Mouse (Mus musculus): ENCODE results near the gene D11Wsu47e. TPM values are rescaled to one million over a fixed set of nuclear protein-coding genes. Genes with fewer than 3 reads are reported as not detected.

Gene D11Wsu47e
- polyA plus RNA-seq, 1 experiment = 11.7 TPM

- Histone ChIP-seq H3K79me2 (ENCODE audit: control insufficient read depth, insufficient read depth) (peaks cover 100% of the 10 kb centered on the region), H3K36me3 (ENCODE audit: control insufficient read depth, insufficient read depth) (peaks cover 52% of the 10 kb centered on the region), H3ac (ENCODE audit: control insufficient read depth, insufficient read length, low read depth) (no peak overlapping the region), H3K27me3 (ENCODE audit: control insufficient read depth, insufficient read depth, insufficient read length) (no peaks in the 10 kb centered on the region), H3K4me3 (ENCODE audit: insufficient read depth, poor library complexity, severe bottlenecking) (no peak overlapping the region), H3K79me3 (ENCODE audit: low read depth) (peaks cover 87% of the 10 kb centered on the region)
- TF ChIP-seq FOSL1 (IDR thresholded peaks at IDR 0.05; ENCODE audit: insufficient read depth, low read length, poor library complexity, severe bottlenecking) (no peak), MAX (IDR thresholded peaks at IDR 0.05) (no peak), CEBPB (IDR thresholded peaks at IDR 0.05; ENCODE audit: low read depth) (no peak), MYOD1 (IDR thresholded peaks at IDR 0.05; ENCODE audit: control insufficient read depth, insufficient read length, low read depth) (no peak), MYOG (IDR thresholded peaks at IDR 0.05; ENCODE audit: control insufficient read depth, extremely low read depth, insufficient read length) (no peak)
These were observed 7.4 kb upstream of the D11Wsu47e start for GRCm38 (mm10) chr11:113676847-113677246.

- H3K4me3 ChIP-seq (ENCODE audit: insufficient read depth, poor library complexity, severe bottlenecking) = no peak overlapping the region
- no peaks in the 10 kb centered on the region for H3K27me3 ChIP-seq (ENCODE audit: control insufficient read depth, insufficient read depth, insufficient read length)
- H3K36me3 ChIP-seq (ENCODE audit: control insufficient read depth, insufficient read depth) = peaks cover 49% of the 10 kb centered on the region
- TF ChIP-seq CTCF (IDR thresholded peaks at IDR 0.05; ENCODE audit: control insufficient read depth, insufficient read depth, insufficient read length) = no peak
- TF ChIP-seq FOSL1 (IDR thresholded peaks at IDR 0.05; ENCODE audit: insufficient read depth, low read length, poor library complexity, severe bottlenecking) = no peak
- TF ChIP-seq MYOD1 (IDR thresholded peaks at IDR 0.05; ENCODE audit: control insufficient read depth, insufficient read length, low read depth) = no peak
- TF ChIP-seq MAX (IDR thresholded peaks at IDR 0.05) = no peak
- TF ChIP-seq CEBPB (IDR thresholded peaks at IDR 0.05; ENCODE audit: low read depth) = no peak
- TF ChIP-seq USF1 (IDR thresholded peaks at IDR 0.05; ENCODE audit: low read depth) = no peak
- H3K79me2 ChIP-seq (ENCODE audit: control insufficient read depth, insufficient read depth) = peaks cover 100% of the 10 kb centered on the region
- H3ac ChIP-seq (ENCODE audit: control insufficient read depth, insufficient read length, low read depth) = no peak overlapping the region
- peaks cover 89% of the 10 kb centered on the region for H3K79me3 ChIP-seq (ENCODE audit: low read depth)
These were observed 6.8 kb upstream of the D11Wsu47e start for GRCm38 (mm10) chr11:113677378-113677777.

GRCm38 (mm10) chr11:113678373-113678772, 5.8 kb upstream of the D11Wsu47e start:
- no peak overlapping the region for H3K4me3 ChIP-seq (ENCODE audit: insufficient read depth, poor library complexity, severe bottlenecking)
- H3K79me2 ChIP-seq (ENCODE audit: control insufficient read depth, insufficient read depth) = peaks cover 100% of the 10 kb centered on the region
- TF ChIP-seq MYOG (IDR thresholded peaks at IDR 0.05; ENCODE audit: control insufficient read depth, extremely low read depth, insufficient read length) (no peak), MYOD1 (IDR thresholded peaks at IDR 0.05; ENCODE audit: control insufficient read depth, insufficient read length, low read depth) (no peak), USF1 (IDR thresholded peaks at IDR 0.05; ENCODE audit: low read depth) (no peak), MAX (IDR thresholded peaks at IDR 0.05) (no peak), CEBPB (IDR thresholded peaks at IDR 0.05; ENCODE audit: low read depth) (no peak), FOSL1 (IDR thresholded peaks at IDR 0.05; ENCODE audit: insufficient read depth, low read length, poor library complexity, severe bottlenecking) (no peak), CTCF (IDR thresholded peaks at IDR 0.05; ENCODE audit: control insufficient read depth, insufficient read depth, insufficient read length) (no peak)
- peaks cover 41% of the 10 kb centered on the region for H3K36me3 ChIP-seq (ENCODE audit: control insufficient read depth, insufficient read depth)
- H3ac ChIP-seq (ENCODE audit: control insufficient read depth, insufficient read length, low read depth) = no peak overlapping the region
- H3K79me3 ChIP-seq (ENCODE audit: low read depth) = peaks cover 94% of the 10 kb centered on the region
- no peaks in the 10 kb centered on the region for H3K27me3 ChIP-seq (ENCODE audit: control insufficient read depth, insufficient read depth, insufficient read length)

- H3K27me3 ChIP-seq (ENCODE audit: control insufficient read depth, insufficient read depth, insufficient read length) = no peaks in the 10 kb centered on the region
- TF ChIP-seq MYOG (IDR thresholded peaks at IDR 0.05; ENCODE audit: control insufficient read depth, extremely low read depth, insufficient read length) (no peak), MYOD1 (IDR thresholded peaks at IDR 0.05; ENCODE audit: control insufficient read depth, insufficient read length, low read depth) (peak; percentile 87)
- no peak overlapping the region for H3K4me3 ChIP-seq (ENCODE audit: insufficient read depth, poor library complexity, severe bottlenecking)
- peaks cover 21% of the 10 kb centered on the region for H3K36me3 ChIP-seq (ENCODE audit: control insufficient read depth, insufficient read depth)
- no peak overlapping the region for H3ac ChIP-seq (ENCODE audit: control insufficient read depth, insufficient read length, low read depth)
- H3K79me3 ChIP-seq (ENCODE audit: low read depth) = peaks cover 87% of the 10 kb centered on the region
- peaks cover 95% of the 10 kb centered on the region for H3K79me2 ChIP-seq (ENCODE audit: control insufficient read depth, insufficient read depth)
These were observed 3.3 kb upstream of the D11Wsu47e start for GRCm38 (mm10) chr11:113680954-113681353.

GRCm38 (mm10) chr11:113681979-113682378, 2.2 kb upstream of the D11Wsu47e start:
- Histone ChIP-seq H3K79me2 (ENCODE audit: control insufficient read depth, insufficient read depth) (peaks cover 95% of the 10 kb centered on the region), H3K36me3 (ENCODE audit: control insufficient read depth, insufficient read depth) (peaks cover 13% of the 10 kb centered on the region), H3ac (ENCODE audit: control insufficient read depth, insufficient read length, low read depth) (no peak overlapping the region), H3K27me3 (ENCODE audit: control insufficient read depth, insufficient read depth, insufficient read length) (no peaks in the 10 kb centered on the region), H3K4me3 (ENCODE audit: insufficient read depth, poor library complexity, severe bottlenecking) (no peak overlapping the region), H3K79me3 (ENCODE audit: low read depth) (peaks cover 82% of the 10 kb centered on the region)
- TF ChIP-seq MYOD1 (IDR thresholded peaks at IDR 0.05; ENCODE audit: control insufficient read depth, insufficient read length, low read depth) (no peak), FOSL1 (IDR thresholded peaks at IDR 0.05; ENCODE audit: insufficient read depth, low read length, poor library complexity, severe bottlenecking) (no peak), CTCF (IDR thresholded peaks at IDR 0.05; ENCODE audit: control insufficient read depth, insufficient read depth, insufficient read length) (no peak), CEBPB (IDR thresholded peaks at IDR 0.05; ENCODE audit: low read depth) (no peak), USF1 (IDR thresholded peaks at IDR 0.05; ENCODE audit: low read depth) (no peak), MYOG (IDR thresholded peaks at IDR 0.05; ENCODE audit: control insufficient read depth, extremely low read depth, insufficient read length) (no peak), MAX (IDR thresholded peaks at IDR 0.05) (no peak)

- Histone ChIP-seq H3K79me3 (ENCODE audit: low read depth) (peaks cover 76% of the 10 kb centered on the region), H3K36me3 (ENCODE audit: control insufficient read depth, insufficient read depth) (peaks cover 23% of the 10 kb centered on the region), H3K27me3 (ENCODE audit: control insufficient read depth, insufficient read depth, insufficient read length) (no peaks in the 10 kb centered on the region), H3K79me2 (ENCODE audit: control insufficient read depth, insufficient read depth) (peaks cover 88% of the 10 kb centered on the region), H3K4me3 (ENCODE audit: insufficient read depth, poor library complexity, severe bottlenecking) (peak overlapping the region; percentile 98), H3ac (ENCODE audit: control insufficient read depth, insufficient read length, low read depth) (peak overlapping the region; percentile 97)
- no peak for TF ChIP-seq MYOG (IDR thresholded peaks at IDR 0.05; ENCODE audit: control insufficient read depth, extremely low read depth, insufficient read length)
- no peak for TF ChIP-seq CTCF (IDR thresholded peaks at IDR 0.05; ENCODE audit: control insufficient read depth, insufficient read depth, insufficient read length)
- no peak for TF ChIP-seq MAX (IDR thresholded peaks at IDR 0.05)
- no peak for TF ChIP-seq CEBPB (IDR thresholded peaks at IDR 0.05; ENCODE audit: low read depth)
- no peak for TF ChIP-seq USF1 (IDR thresholded peaks at IDR 0.05; ENCODE audit: low read depth)
- TF ChIP-seq MYOD1 (IDR thresholded peaks at IDR 0.05; ENCODE audit: control insufficient read depth, insufficient read length, low read depth) = no peak
- TF ChIP-seq FOSL1 (IDR thresholded peaks at IDR 0.05; ENCODE audit: insufficient read depth, low read length, poor library complexity, severe bottlenecking) = no peak
These were observed 1.1 kb upstream of the D11Wsu47e start for GRCm38 (mm10) chr11:113682897-113683626.

Measured in C2C12 (cell line).